Mouse (Mus musculus) hindbrain, embryonic 11.5 days (tissue): ENCODE results near the gene Dnajb8. TPM values are rescaled to one million over a fixed set of nuclear protein-coding genes. Genes with fewer than 3 reads are reported as not detected.

Experiments
- ATAC-seq: fragments of 200-750 bp; cut with Nextera tagmentation; 2 replicates; pipeline ENCODE4 v1.8.0; 2017; ENCODE audit warnings: mild to moderate bottlenecking, moderate TSS enrichment, moderate library complexity; ENCODE audit not compliant: low FRiP score
- DNase-seq: peaks from one replicate; pipeline ENCODE4 v3.0.0-alpha.2; 2015; ENCODE audit warnings: low spot score
- H3K27ac ChIP-seq: fragments of 300-500 bp; sonication (generic); 2 replicates; pipeline ENCODE4 v1.5.1; 2014; ENCODE audit warnings: mild to moderate bottlenecking, low read depth, low read length
- H3K27me3 ChIP-seq: fragments of 300-500 bp; sonication (generic); 2 replicates; pipeline ENCODE4 v1.6.1; 2014; ENCODE audit warnings: mild to moderate bottlenecking, low read length, moderate library complexity, mixed read lengths; ENCODE audit not compliant: control insufficient read depth, insufficient read depth
- H3K36me3 ChIP-seq: fragments of 300-500 bp; sonication (generic); 2 replicates; pipeline ENCODE4 v1.6.1; 2014; ENCODE audit warnings: mild to moderate bottlenecking, low read length, moderate library complexity, mixed read lengths; ENCODE audit not compliant: control insufficient read depth, insufficient read depth
- H3K4me1 ChIP-seq: fragments of 300-500 bp; sonication (generic); replicated peaks from 2 replicates; pipeline ENCODE4 v1.6.1; 2014; ENCODE audit warnings: low read length, mixed read lengths; ENCODE audit not compliant: control insufficient read depth, insufficient read depth
- H3K4me2 ChIP-seq: fragments of 300-500 bp; sonication (generic); replicated peaks from 2 replicates; pipeline ENCODE4 v1.6.1; 2014; ENCODE audit warnings: mild to moderate bottlenecking, low read depth, low read length
- H3K4me3 ChIP-seq: fragments of 300-500 bp; sonication (generic); 2 replicates; pipeline ENCODE4 v1.5.1; 2014; ENCODE audit warnings: low read depth, low read length
- H3K9ac ChIP-seq: fragments of 300-500 bp; sonication (generic); 2 replicates; pipeline ENCODE4 v1.6.1; 2014; ENCODE audit warnings: low read depth, low read length
- H3K9me3 ChIP-seq: fragments of 300-500 bp; sonication (generic); 2 replicates; pipeline ENCODE4 v1.6.1; 2016; ENCODE audit warnings: low read length; ENCODE audit not compliant: control insufficient read depth
- WGBS: fragments of 180-500 bp; shearing (Covaris S2); extraction: QIAGEN DNeasy Blood & Tissue Kit; methylation state at CpG from one replicate; pipeline ENCODE4 v1.1.7; 2014; 5-methylcytosine and 5-hydroxymethylcytosine counted together
- polyA plus RNA-seq: library from polyadenylated mRNA; unstranded; fragments of >200 nt; fragmentation: Nextera tagmentation; extraction: Ambion mirVana; gene quantifications from 2 replicates; pipeline ENCODE4 v1.2.1, GENCODE M21; 2014

Gene Dnajb8
- polyA plus RNA-seq, 1 experiment from 2014 or later: not detected

DNA sequence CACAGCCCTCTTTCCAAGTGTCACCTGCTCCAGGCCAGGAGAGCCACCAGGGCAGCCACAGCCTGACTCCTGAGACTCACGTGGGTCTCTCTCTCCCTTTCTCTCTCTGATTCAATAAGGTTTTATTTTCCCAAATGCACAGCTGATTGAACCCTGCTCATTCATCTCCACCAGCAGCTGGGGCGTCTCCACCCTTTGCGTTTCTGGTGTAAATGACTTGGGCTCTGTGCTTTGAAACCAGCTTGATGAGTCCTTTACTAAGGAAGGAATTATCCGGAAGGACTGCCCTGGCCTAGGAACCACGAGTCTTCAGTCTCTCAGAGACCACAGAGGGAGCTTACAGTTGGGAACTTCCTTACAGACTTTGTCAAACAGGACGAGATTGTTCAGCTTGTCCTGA lies 10.2 kb downstream of the Dnajb8 start:
- H3K9me3 ChIP-seq: no peaks in the 10 kb centered on the region
- DNase-seq (no peak), ATAC-seq (no peak)
- H3K27ac ChIP-seq: no peak overlapping the region
- peaks cover 13% of the 10 kb centered on the region for H3K4me1 ChIP-seq
- no peak overlapping the region for H3K4me3 ChIP-seq
- no peak overlapping the region for H3K4me2 ChIP-seq
- H3K36me3 ChIP-seq: no peaks in the 10 kb centered on the region
- H3K9ac ChIP-seq: no peak overlapping the region
- H3K27me3 ChIP-seq: peaks cover 16% of the 10 kb centered on the region
- 71% methylated on average over 6 of the region's 6 CpGs for WGBS

DNA sequence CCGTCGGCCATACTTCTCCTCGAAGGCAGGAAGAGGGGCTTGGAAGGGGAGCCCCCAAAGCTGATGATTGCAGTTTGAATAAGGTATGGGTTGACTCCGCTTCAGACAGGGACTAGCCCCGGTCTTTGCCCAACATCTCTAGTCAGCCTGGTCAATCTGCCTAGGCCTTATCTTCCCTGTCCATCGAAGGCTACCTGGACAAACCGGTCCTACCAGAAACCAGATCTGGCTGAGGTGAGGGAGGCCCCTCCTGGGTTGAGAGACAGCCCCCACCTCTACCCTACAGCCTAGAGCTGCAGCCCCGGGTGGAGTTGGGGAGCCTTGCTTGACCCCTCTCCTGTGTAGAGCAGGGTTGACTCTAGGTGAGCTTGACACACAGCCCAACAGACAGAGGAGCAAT lies 11.9 kb downstream of the Dnajb8 start:
- H3K4me1 ChIP-seq: peaks cover 13% of the 10 kb centered on the region
- ATAC-seq (no peak), DNase-seq (no peak)
- no peak overlapping the region for H3K4me3 ChIP-seq
- H3K4me2 ChIP-seq: no peak overlapping the region
- peaks cover 19% of the 10 kb centered on the region for H3K27me3 ChIP-seq
- no peak overlapping the region for H3K27ac ChIP-seq
- WGBS: 82% methylated on average over 8 of the region's 8 CpGs
- no peaks in the 10 kb centered on the region for H3K36me3 ChIP-seq
- H3K9ac ChIP-seq: no peak overlapping the region
- H3K9me3 ChIP-seq: no peaks in the 10 kb centered on the region

DNA sequence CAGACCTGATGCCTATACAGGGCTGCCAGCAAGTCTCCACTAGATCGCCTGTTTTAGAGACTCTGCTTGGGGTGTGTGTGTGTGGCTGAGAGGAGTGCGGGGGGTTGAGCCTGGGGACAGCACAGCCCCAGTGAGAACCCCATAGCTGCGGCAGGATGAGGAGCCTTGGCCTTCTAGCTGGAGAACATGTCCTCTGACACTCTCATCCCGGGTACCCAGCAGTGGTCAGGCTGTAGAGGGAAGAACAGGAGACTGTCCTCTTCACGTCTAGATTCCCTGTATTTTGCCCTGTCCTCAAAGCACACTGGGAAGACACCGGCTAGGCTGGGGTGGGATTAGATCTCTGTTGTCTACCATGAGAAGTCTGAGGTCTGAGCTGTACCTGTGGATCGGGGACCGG lies 13.4 kb downstream of the Dnajb8 start:
- no peak overlapping the region for H3K4me3 ChIP-seq
- H3K9me3 ChIP-seq: no peaks in the 10 kb centered on the region
- WGBS: 18% methylated on average over 8 of the region's 8 CpGs
- ATAC-seq: 0 out of 2 replicates have a peak, but pooled peaks have one; percentile 1
- peaks cover 13% of the 10 kb centered on the region for H3K4me1 ChIP-seq
- peak overlapping the region; percentile 45; the same call in 1 of the 2 replicates for H3K4me2 ChIP-seq
- 0 out of 2 replicates have a peak overlapping the region, but pooled peaks have one; percentile 16 for H3K9ac ChIP-seq
- peaks cover 21% of the 10 kb centered on the region for H3K27me3 ChIP-seq
- no peak for DNase-seq
- 0 out of 2 replicates have a peak overlapping the region, but pooled peaks have one; percentile 17 for H3K27ac ChIP-seq
- H3K36me3 ChIP-seq: no peaks in the 10 kb centered on the region

DNA sequence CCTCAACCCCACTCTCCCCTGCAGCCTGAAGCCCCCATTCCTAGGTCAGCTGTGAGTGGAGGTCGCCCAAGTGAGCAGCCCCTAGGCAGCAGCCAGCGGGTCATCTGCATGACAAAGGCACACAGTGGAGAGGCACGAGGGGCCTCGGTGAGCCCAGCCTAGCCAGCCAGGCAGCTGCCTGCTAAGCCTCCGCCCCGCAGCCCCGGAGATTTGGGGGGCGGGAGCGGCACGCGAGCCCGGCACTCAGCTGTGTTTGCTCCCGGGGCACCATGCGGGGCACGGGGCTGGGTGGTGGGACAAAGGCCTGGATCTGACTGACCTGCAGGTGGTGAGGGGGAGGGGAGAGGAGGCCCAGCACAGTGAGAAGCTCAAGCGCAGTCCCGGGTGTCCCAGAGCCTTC lies 13.9 kb downstream of the Dnajb8 start:
- 0 out of 2 replicates have a peak overlapping the region, but pooled peaks have one; percentile 16 for H3K9ac ChIP-seq
- WGBS: under 1% methylated on average over 15 of the region's 17 CpGs
- peaks cover 13% of the 10 kb centered on the region for H3K4me1 ChIP-seq
- no peaks in the 10 kb centered on the region for H3K9me3 ChIP-seq
- H3K4me3 ChIP-seq: peak overlapping the region; percentile 17
- 0 out of 2 replicates have a peak overlapping the region, but pooled peaks have one; percentile 17 for H3K27ac ChIP-seq
- peaks cover 22% of the 10 kb centered on the region for H3K27me3 ChIP-seq
- no peaks in the 10 kb centered on the region for H3K36me3 ChIP-seq
- H3K4me2 ChIP-seq: peak overlapping the region; percentile 45
- peak; percentile 88 for ATAC-seq
- DNase-seq: peak; percentile 70

DNA sequence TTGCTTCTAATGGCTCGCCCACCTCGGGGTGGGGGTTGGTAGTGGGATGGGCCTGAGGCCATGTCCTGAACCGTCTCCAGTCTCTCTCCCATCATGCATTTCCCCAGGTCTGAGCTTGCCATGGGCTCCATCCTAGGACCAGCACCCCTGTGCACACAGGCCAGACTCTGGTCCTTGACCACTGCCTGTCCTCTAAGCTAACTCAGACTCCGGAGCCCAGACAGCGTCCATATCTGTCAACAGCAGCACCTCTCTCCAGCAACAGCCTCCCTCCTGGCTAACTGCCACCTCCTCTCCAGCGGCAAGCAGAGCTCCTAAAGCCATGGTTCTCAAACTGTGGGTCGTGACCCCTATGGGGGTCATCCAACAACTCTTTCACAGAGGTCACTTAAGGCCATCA lies 14.4 kb downstream of the Dnajb8 start:
- WGBS: 11% methylated on average over 7 of the region's 7 CpGs
- peaks cover 24% of the 10 kb centered on the region for H3K27me3 ChIP-seq

DNA sequence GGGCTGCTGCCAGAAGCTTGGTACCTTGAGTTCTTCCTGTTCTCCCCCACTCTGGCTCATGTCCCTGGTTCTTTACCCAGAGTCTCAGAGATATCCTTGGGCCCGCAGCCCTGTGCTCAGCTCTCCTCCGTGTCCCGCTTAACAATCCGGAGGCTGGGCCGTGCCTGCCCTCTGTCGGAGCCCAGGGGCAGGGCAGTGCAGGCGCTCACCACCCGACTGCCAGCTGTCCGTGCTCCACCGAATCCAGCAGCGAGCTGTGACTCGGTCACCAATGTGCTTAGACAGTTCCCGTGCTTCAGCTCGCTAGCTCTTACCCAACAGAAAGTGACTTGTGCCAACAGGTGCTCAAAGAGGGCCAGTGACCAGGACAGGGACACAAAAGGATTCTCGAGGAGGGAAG lies 20.5 kb downstream of the Dnajb8 start:
- H3K4me2 ChIP-seq: no peak overlapping the region
- ATAC-seq: peak; percentile 73
- H3K9ac ChIP-seq: no peak overlapping the region
- peak; percentile 81 for DNase-seq
- 2% methylated on average over 15 of the region's 15 CpGs for WGBS
- H3K4me1 ChIP-seq: no peaks in the 10 kb centered on the region
- H3K36me3 ChIP-seq: no peaks in the 10 kb centered on the region
- no peak overlapping the region for H3K27ac ChIP-seq
- no peak overlapping the region for H3K4me3 ChIP-seq
- no peaks in the 10 kb centered on the region for H3K9me3 ChIP-seq
- H3K27me3 ChIP-seq: peaks cover 10% of the 10 kb centered on the region; the same call in 1 of the 2 replicates

More for the DNA sequence above, 14.4 kb downstream of the Dnajb8 start:
- Histone ChIP-seq H3K4me1 (peaks cover 13% of the 10 kb centered on the region), H3K4me3 (peak overlapping the region; percentile 17; the same call in 1 of the 2 replicates), H3K36me3 (no peaks in the 10 kb centered on the region), H3K9ac (0 out of 2 replicates have a peak overlapping the region, but pooled peaks have one; percentile 16), H3K4me2 (peak overlapping the region; percentile 45), H3K9me3 (no peaks in the 10 kb centered on the region), H3K27ac (no peak overlapping the region)
- ATAC-seq: peak; percentile 43
- DNase-seq: no peak

DNA sequence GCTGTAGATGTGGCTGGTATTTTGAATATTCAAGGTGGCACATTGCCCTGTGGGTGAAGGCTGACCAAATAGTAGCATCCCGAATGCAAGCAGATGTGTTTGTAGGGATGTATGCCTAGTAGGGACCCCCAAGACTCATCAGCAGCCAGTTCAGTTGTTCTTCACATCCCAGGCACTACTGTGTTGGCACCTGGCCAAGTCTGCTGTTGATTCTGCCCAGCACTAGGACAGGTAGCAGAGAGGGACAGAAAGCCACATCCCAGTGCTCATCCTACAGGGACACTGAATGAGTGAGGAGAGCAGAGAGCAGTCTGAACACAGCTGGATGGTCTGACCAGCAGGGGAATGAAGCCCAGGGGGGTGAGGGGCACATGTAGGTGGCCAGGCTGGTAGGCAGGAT lies 27.2 kb downstream of the Dnajb8 start:
- ATAC-seq (no peak), DNase-seq (no peak)
- Histone ChIP-seq H3K9me3 (no peaks in the 10 kb centered on the region), H3K36me3 (no peaks in the 10 kb centered on the region), H3K27ac (no peak overlapping the region), H3K4me3 (no peak overlapping the region), H3K4me2 (no peak overlapping the region), H3K9ac (no peak overlapping the region), H3K4me1 (no peaks in the 10 kb centered on the region), H3K27me3 (no peaks in the 10 kb centered on the region)
- WGBS: 90% methylated on average over 1 of the region's 1 CpGs

DNA sequence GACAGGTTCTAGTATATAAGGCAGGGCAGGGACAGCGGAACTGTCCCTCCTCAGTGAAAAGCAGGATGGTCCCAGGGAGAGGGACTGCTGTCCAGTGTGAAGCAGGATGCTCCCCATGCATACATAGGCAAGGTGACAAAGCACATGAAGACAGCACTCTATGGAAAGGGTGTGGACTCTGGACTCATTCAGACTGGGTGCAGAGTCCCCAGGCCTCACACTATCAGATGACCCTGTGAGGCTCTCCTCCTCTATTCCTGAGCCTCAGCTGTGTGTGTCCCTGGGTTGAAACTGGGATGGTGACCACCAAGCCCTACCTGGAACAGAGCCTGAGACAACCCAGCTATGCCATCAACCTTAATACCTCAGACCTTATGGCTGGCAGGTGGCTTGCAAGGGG lies 29.3 kb downstream of the Dnajb8 start:
- no peak overlapping the region for H3K4me2 ChIP-seq
- WGBS: 100% methylated on average over 1 of the region's 1 CpGs
- no peak for DNase-seq
- H3K27ac ChIP-seq: no peak overlapping the region
- H3K27me3 ChIP-seq: no peaks in the 10 kb centered on the region
- no peaks in the 10 kb centered on the region for H3K4me1 ChIP-seq
- no peak overlapping the region for H3K9ac ChIP-seq
- no peaks in the 10 kb centered on the region for H3K36me3 ChIP-seq
- ATAC-seq: no peak
- no peaks in the 10 kb centered on the region for H3K9me3 ChIP-seq
- H3K4me3 ChIP-seq: no peak overlapping the region

DNA sequence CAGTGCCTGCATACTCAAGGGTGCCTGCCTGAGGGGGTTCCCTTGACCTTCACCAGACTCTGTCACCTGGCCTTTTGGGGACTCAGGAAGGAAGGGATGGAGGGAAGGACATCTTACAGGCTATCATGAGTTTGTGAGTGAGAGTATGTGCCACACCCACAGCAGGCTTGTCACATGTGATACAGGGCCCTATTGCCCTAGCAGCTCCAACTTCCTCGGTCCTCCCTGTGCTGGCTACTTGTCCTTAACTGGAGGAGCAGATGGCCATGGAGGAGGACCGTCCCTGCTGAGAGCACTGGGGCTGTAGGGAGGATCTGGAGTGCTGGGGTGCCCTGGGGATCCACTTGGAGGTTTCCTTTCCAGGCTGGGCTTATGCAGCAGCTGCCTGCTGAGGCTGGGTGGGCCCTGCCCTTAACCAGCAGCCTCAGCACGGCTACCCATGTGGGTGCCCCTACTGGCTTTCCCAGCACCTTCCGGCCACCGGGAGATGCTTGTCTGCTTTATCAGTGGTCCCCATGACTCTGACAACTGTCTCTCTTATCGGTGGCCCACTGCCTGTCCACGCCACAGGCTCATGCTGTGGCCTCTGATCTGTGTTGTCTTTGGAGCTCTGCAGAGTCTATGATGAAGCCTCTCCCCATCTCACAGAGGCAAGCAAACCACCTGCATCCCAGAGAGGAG lies 29.9 kb downstream of the Dnajb8 start:
- 87% methylated on average over 7 of the region's 7 CpGs for WGBS

More for the DNA sequence above, 29.9 kb downstream of the Dnajb8 start:
- Histone ChIP-seq H3K36me3 (no peaks in the 10 kb centered on the region), H3K9me3 (no peaks in the 10 kb centered on the region), H3K9ac (no peak overlapping the region), H3K4me2 (no peak overlapping the region), H3K27me3 (no peaks in the 10 kb centered on the region), H3K27ac (no peak overlapping the region), H3K4me3 (no peak overlapping the region), H3K4me1 (no peaks in the 10 kb centered on the region)
- ATAC-seq (no peak), DNase-seq (no peak)
